Mouse (Mus musculus): Measurements from ENCODE around the gene Smg6.
"Not testable (repeated sequence)": the region's sequence is repeated elsewhere in the genome, so short reads cannot be mapped to it uniquely, and the experiment has no call there.

Gene Smg6

DNA sequence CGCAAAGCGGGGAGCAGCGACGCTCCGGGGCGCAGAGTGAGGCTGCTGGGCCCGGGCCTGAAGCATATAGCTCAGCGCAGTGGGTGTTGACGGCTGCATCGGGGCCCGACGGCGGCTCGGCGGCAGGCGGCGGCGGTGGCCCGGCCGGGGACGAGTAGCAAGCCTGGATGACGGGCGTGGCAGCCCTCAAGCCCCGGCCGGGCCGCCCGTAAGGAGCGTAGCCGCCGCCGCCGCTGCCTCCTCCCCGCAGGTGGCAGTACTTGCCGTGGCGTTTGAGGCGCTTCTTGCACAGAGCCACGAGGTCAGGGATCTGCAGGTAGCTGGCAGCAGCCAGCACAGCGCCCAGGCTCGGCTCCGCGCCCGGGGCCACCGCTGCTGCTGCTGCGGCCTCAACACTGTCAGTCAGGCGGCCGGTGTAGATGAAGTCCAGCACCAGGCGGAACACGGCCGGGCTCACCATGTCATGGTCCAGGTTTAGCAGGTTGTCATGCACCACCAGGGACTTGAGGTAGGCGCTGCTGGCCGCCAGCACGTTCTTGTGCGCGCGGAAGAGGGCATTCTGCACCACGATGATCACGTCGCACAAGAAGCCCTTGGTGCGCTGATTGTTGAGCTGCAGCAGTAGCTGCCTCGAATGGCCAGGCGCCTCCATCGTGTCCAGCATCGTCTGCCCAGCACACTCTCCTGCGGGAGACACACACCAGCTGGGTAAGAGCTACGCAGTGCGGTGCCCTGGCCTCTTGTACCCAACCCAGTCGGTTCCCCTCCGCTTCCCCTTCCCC is 241.4 kb downstream of the Smg6 start:
- DNase-seq (ENCODE audit: low spot score in 2 of 2) = no peak

- no peak for DNase-seq (ENCODE audit: low spot score in 2 of 2)
Measured at GRCm38 (mm10) chr11:75167643-75168589, 242.3 kb downstream of the Smg6 start.

DNA sequence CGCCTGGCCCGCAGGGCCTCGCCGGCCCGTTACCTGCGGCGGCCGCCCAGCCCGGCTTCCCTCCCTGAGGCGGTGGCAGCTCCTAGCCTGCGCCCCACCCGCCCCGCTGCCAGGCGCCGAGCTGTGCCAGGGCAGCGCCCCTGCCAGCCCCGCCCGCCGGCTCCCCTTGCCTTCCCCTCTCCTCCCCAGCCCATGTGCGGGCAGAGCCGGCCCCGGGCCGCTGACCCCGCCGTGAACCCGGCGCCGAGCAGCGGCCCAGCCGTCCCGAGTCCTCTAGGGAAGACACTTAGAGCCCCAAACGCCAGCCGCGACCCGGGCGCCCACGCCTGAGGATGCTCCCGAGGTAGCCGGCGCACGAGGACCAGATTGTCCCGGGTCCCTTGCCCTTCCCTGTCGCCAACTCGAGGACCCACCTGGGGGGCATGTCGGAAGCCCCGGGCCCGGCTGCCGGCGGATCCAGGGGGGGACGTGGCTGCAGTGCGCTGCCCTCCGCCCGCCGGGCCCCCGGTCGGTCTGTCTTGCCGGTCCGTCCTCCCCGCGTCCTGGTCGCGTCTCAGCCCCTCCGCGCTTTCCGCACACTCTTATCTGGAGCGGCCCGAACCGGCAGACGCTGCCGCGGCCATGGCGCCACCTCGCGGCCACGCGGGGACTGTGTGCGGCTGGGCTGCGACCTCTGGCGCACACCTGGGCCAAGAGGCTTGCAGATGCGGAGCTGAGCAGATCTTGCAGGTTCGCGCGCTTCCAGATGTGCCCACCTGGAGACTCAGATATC is 243.2 kb downstream of the Smg6 start:
- DNase-seq (ENCODE audit: low spot score in 2 of 2) = peak; percentile 80 to 83

GRCm38 (mm10) chr11:75169405-75170080 is 243.9 kb downstream of the Smg6 start, which contains the start of gene Hic1:
Gene Hic1 (minus strand): TSS chr11:75169519.
- no peak for DNase-seq (ENCODE audit: low spot score in 2 of 2)

GRCm38 (mm10) chr11:75170136-75170751 is 244.6 kb downstream of the Smg6 start:
- DNase-seq (ENCODE audit: low spot score in 2 of 2) = peak; percentile 87 to 96

DNA sequence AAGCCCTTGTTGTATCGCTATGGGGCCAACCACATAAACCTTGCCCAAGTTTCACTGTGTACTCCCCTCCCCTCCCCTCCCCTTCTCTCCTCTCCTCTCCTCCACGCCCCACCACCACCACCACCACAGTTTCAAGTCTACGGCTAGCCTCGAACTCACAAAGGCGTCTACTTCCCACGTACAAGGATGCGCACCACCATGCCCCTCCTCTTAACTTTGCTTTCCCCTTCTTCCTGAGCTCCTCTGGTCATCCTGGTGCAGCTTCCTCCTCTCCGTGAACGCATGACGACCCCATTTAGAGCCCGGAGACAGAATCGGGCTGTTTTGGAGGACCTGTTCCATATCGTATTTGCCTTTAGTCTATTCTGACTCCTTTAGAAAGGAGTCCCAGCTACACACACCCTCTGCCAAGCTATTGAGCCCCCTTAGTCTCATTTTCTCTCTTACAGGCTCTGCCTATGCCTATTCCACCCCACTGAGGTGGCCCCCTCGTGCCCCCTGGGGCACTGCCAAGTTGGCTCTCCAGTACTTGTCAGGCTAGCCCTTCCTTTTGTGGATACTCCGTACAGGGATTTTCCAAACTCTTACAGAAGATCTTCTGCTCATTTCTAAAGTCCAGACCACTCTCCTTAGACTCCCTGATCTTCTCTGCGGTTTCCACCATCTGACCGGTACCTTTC is 245.7 kb downstream of the Smg6 start:
- no peak for DNase-seq (ENCODE audit: low spot score in 2 of 2)

- DNase-seq (ENCODE audit: low spot score in 2 of 2) = no peak
Measured at GRCm38 (mm10) chr11:75172151-75173094, 246.8 kb downstream of the Smg6 start.

DNA sequence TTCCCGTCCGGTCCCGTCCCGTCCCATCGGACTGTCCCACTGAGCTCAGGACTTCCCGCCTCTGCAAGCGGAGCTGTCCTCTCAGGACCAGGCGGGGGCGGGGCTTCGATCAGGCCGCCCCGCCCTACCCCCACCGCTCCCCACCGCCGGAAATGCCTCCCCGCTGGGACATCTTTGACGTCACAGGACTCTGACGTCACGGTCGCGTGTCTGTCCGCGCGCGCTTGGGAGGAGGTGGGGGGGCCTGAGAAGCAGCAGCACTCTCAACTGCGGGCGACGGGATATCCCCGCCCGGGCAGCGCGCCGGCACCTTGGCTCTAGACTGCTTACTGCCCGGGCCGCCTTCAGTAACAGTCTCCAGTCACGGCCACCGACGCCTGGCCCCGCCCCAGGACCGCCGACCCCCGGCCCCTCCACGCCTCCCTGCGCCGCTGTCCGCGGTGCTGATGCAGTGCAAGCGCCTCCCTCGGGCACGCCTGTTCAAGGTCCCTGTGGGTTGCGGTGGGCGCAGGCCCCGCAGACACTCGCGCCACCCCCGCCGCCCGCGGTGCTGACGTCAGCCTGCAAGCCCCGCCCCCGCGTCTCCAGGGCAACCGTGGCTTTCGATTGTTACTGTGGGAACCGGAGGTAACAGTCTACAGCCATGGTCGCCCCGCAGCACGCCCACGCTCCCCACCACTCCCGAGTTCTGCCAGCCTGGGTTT is 247.6 kb downstream of the Smg6 start:
- no peak for DNase-seq (ENCODE audit: low spot score in 2 of 2)

- no peak for DNase-seq (ENCODE audit: low spot score in 2 of 2)
Measured at GRCm38 (mm10) chr11:75173799-75174165, 248.2 kb downstream of the Smg6 start.

DNA sequence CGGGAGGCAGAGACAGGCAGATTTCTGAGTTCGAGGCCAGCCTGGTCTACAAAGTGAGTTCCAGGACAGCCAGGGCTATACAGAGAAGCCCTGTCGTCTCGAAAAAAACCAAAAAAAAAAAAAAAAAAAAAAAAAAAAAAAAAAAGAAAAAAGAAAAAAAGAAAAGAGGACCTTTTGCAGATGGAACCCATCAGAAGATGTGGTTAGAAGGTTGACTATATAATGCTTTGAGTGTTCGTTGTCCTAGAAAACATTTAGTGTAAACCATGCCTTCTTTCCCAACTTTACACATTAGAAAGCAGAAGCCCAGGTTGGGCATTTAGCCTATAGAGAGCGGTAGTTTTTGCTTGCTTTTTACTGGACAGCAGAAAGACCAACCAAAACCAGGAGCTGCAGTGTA is 249.0 kb downstream of the Smg6 start:
- DNase-seq (ENCODE audit: low spot score in 2 of 2) = not testable (repeated sequence)

- no peak for DNase-seq (ENCODE audit: low spot score in 2 of 2)
Measured at GRCm38 (mm10) chr11:75178011-75178410, 252.4 kb downstream of the Smg6 start.

GRCm38 (mm10) chr11:75178672-75179208 is 253.1 kb downstream of the Smg6 start, which contains the start of gene Ovca2:
Gene Ovca2 (minus strand): TSS chr11:75178835.
- DNase-seq (ENCODE audit: low spot score in 2 of 2) = peak; percentile 84 to 93

DNA sequence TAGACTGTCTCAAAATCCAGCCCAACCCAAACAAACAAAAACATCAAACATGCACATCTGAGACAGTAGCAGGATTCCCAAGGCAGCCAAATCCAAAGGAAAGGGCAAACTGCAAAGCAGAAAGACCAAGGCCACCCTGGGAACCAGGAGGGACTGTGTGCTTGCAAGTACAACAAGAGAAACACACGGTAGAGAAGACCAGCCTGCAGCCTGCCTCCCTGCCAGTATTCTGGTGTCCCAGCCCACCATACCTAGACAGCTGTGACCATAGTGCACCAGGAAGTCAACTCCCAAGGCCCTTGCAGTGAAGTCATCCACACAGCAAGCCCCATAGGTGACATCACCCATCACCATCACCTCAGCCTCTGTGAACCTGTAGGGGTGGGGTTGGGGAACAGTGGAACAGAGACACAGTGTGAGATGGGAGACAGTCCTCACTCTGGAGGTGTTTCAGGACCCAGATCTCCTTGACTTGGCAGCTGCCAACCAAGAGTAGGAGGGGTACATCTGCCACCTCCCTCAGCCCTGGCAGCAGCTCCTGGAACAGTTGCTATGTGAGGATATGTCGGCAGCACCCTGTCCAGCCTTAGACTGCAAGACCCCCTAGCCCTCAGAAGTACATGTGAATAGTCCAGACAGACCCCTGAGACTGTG is 258.4 kb downstream of the Smg6 start:
- no peak for DNase-seq (ENCODE audit: low spot score in 2 of 2)

GRCm38 (mm10) chr11:75184573-75184972 is 258.9 kb downstream of the Smg6 start:
- DNase-seq (ENCODE audit: low spot score in 2 of 2) = no peak

DNA sequence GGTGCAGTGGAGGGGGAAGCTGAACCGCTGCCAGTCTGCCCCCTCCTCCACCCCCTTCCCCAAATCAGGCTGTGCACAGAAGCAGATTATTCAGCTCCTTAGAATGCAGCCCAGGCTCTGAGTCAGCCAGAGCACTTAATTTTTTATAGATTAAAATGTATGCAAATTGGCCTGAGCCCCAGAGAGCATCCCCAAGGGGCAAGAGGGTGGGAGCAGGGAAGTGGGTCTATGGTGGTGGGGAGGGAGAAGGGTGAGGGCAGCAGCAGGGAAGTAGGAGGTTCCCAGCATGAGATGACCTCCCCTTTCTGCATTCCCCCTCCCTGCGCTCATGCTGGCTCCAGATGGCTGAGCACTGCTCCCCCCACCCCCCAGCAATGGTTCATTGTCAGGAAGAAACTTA is 259.4 kb downstream of the Smg6 start:
- no peak for DNase-seq (ENCODE audit: low spot score in 2 of 2)

- no peak for DNase-seq (ENCODE audit: low spot score in 2 of 2)
Measured at GRCm38 (mm10) chr11:75189713-75190370, 264.2 kb downstream of the Smg6 start.

- DNase-seq (ENCODE audit: low spot score in 2 of 2) = peak in 1 of 2 experiments; percentile 82
Measured at GRCm38 (mm10) chr11:75190371-75190724, 264.7 kb downstream of the Smg6 start.

Data from urinary bladder, adult 18-20 months (tissue).